Mouse (Mus musculus): ENCODE data around the gene Slc11a1. TPM values are rescaled to one million over a fixed set of nuclear protein-coding genes. Genes with fewer than 3 reads are reported as not detected.

Slc11a1 gene
- total and polyA plus RNA-seq, 2 experiments from 2014 or later = 3.3 to 10.7 TPM

- TF ChIP-seq CTCF (IDR thresholded peaks at IDR 0.05; ENCODE audit: low read depth) = peak; percentile 73
- WGBS = under 1% methylated on average over 26 of the region's 26 CpGs
- no peaks in the 10 kb centered on the region for H3K9me3 ChIP-seq (ENCODE audit: low read length)
- peak overlapping the region; percentile 74 for H3K4me2 ChIP-seq (ENCODE audit: low read depth)
- peak overlapping the region; percentile 69 for H3K9ac ChIP-seq
- H3K36me3 ChIP-seq (ENCODE audit: insufficient read depth) = no peaks in the 10 kb centered on the region
- ATAC-seq = peak; percentile 94
- 0 out of 2 replicates have a peak, but pooled peaks cover 6% of the 10 kb centered on the region for H3K27me3 ChIP-seq (ENCODE audit: insufficient read depth, low read length)
- DNase-seq = peak; percentile 96
- H3K4me1 ChIP-seq (ENCODE audit: insufficient read depth) = no peaks in the 10 kb centered on the region
- H3K27ac ChIP-seq (ENCODE audit: low read depth, low read length) = peak overlapping the region; percentile 91
- H3K4me3 ChIP-seq (ENCODE audit: low read depth, low read length) = peak overlapping the region; percentile 74
These were observed 11.9 kb downstream of the Slc11a1 start for GRCm38 (mm10) chr1:74386714-74387385.

DNA sequence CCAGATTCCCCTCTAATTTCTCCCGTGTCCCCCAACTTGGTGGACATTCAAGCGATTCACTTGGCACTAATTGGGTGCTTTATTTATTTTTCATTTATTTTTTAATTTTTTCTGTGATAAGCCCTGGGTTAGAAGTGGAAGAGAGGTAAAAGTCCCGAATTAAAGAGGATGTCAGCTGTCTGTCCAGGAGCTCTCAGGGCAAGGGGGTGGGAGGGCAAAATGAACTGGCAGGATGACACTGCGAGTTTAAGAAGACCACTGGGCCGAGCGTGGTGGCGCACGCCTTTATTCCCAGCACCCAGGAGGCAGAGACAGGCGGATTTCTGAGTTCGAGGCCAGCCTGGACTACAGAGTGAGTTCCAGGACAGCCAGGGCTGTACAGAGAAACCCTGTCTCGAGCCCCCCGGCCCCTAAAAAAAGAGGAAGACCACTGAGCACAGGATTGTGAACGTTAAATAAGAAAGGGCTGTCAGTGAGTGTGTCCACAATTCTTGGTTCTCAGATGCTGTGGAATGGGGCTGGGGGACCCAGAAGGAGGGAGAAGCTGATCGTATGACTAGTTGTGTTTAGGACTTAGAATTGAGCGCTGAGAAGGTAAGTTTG is 12.5 kb downstream of the Slc11a1 start:
- Histone ChIP-seq H3K36me3 (ENCODE audit: insufficient read depth) (no peaks in the 10 kb centered on the region), H3K4me3 (ENCODE audit: low read depth, low read length) (peak overlapping the region; percentile 74), H3K4me2 (ENCODE audit: low read depth) (peak overlapping the region; percentile 74), H3K9ac (no peak overlapping the region), H3K27ac (ENCODE audit: low read depth, low read length) (peak overlapping the region; percentile 91; the same call in 1 of the 2 replicates), H3K9me3 (ENCODE audit: low read length) (no peaks in the 10 kb centered on the region), H3K4me1 (ENCODE audit: insufficient read depth) (0 out of 2 replicates have a peak, but pooled peaks cover 5% of the 10 kb centered on the region), H3K27me3 (ENCODE audit: insufficient read depth, low read length) (0 out of 2 replicates have a peak, but pooled peaks cover 6% of the 10 kb centered on the region)
- ATAC-seq (no peak), DNase-seq (no peak)
- WGBS = 49% methylated on average over 15 of the region's 15 CpGs
- no peak for TF ChIP-seq CTCF (IDR thresholded peaks at IDR 0.05; ENCODE audit: low read depth)

- H3K27me3 ChIP-seq (ENCODE audit: insufficient read depth, low read length) = 0 out of 2 replicates have a peak, but pooled peaks cover 6% of the 10 kb centered on the region
- 85% methylated on average over 7 of the region's 7 CpGs for WGBS
- no peaks in the 10 kb centered on the region for H3K9me3 ChIP-seq (ENCODE audit: low read length)
- DNase-seq = no peak
- no peak overlapping the region for H3K4me3 ChIP-seq (ENCODE audit: low read depth, low read length)
- H3K4me1 ChIP-seq (ENCODE audit: insufficient read depth) = 0 out of 2 replicates have a peak, but pooled peaks cover 5% of the 10 kb centered on the region
- ATAC-seq = no peak
- H3K4me2 ChIP-seq (ENCODE audit: low read depth) = no peak overlapping the region
- no peak overlapping the region for H3K27ac ChIP-seq (ENCODE audit: low read depth, low read length)
- no peaks in the 10 kb centered on the region for H3K36me3 ChIP-seq (ENCODE audit: insufficient read depth)
- TF ChIP-seq CTCF (IDR thresholded peaks at IDR 0.05; ENCODE audit: low read depth) = no peak
- H3K9ac ChIP-seq = no peak overlapping the region
These were observed 13.5 kb downstream of the Slc11a1 start for GRCm38 (mm10) chr1:74388398-74388920.

DNA sequence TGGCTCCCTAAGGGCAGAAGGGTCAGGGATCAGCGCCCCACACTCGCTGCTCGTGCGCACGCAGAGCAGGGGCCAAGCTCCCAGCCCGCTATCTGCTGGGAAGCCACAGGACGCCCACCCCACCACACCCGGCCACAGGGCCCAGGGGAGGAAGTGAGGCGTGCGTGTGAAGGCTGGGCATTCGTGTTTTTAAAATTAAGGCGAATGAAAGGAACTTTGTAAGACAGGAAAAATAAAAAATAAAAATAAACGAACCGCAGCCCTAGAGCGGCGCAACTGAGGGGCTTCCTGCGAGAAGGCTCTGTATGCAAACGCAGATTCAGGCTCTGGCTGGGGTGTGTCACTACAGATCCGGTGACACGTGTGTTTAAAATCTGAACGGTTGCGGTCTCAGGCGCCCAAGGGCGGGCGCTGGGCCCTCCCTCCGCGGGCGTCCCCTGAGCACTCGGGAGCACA is 14.9 kb downstream of the Slc11a1 start:
- WGBS = 9% methylated on average over 29 of the region's 29 CpGs
- Histone ChIP-seq H3K9me3 (ENCODE audit: low read length) (no peaks in the 10 kb centered on the region), H3K4me3 (ENCODE audit: low read depth, low read length) (no peak overlapping the region), H3K4me2 (ENCODE audit: low read depth) (peak overlapping the region; percentile 88), H3K36me3 (ENCODE audit: insufficient read depth) (no peaks in the 10 kb centered on the region), H3K27me3 (ENCODE audit: insufficient read depth, low read length) (0 out of 2 replicates have a peak, but pooled peaks cover 6% of the 10 kb centered on the region), H3K4me1 (ENCODE audit: insufficient read depth) (0 out of 2 replicates have a peak, but pooled peaks cover 5% of the 10 kb centered on the region), H3K9ac (no peak overlapping the region), H3K27ac (ENCODE audit: low read depth, low read length) (no peak overlapping the region)
- ATAC-seq = no peak
- peak; percentile 11 for DNase-seq
- no peak for TF ChIP-seq CTCF (IDR thresholded peaks at IDR 0.05; ENCODE audit: low read depth)

GRCm38 (mm10) chr1:74390287-74390906 is 15.4 kb downstream of the Slc11a1 start:
- no peak overlapping the region for H3K9ac ChIP-seq
- DNase-seq = peak; percentile 50

DNA sequence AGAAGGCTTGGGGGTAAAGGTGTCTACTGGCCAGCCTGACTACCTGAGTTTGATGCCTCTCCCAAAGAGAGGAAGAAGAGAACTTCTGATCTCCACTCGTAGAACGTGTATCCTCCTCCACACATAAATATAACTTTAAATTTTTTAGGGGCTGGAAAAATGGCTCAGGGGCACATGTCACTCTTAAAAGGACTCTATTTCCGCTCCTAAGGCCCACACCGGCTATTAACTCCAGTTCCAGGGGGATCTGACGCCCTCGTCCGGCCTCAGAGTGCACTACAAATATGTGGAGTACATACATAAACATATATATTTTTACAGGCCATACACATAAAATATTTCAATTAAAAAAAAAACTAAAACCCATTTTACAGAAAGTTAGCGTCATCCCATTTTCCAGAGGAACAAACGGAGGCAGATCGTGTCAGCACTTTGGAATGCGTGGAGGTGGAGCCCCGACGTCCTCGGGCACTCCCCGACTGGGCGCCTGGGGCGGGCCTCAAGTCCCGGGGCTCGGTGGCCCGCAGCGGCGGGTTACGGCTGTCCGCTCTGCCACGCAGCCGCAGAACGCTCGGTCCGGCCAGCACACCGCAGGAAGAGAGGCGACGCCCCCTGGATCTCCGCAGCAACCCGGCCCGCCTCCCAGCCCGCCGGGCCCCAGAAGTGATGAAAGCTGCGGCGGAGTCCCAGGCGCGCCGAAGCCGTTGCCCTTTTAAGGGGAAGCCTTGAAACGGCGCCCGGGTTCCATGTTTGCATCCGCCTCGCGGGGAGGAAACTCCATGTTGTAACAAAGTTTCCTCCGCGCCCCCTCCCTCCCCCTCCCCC is 16.1 kb downstream of the Slc11a1 start, which contains the start of gene Ctdsp1:
Gene Ctdsp1, plus strand, starts transcription at position 586 of the 825 bp plus-strand sequence.
- ATAC-seq = peak; percentile 80

More at GRCm38 (mm10) chr1:74390287-74390906, 15.4 kb downstream of the Slc11a1 start:
- no peak overlapping the region for H3K27ac ChIP-seq (ENCODE audit: low read depth, low read length)
- H3K4me2 ChIP-seq (ENCODE audit: low read depth) = peak overlapping the region; percentile 88
- H3K27me3 ChIP-seq (ENCODE audit: insufficient read depth, low read length) = 0 out of 2 replicates have a peak, but pooled peaks cover 6% of the 10 kb centered on the region
- no peak for ATAC-seq
- H3K9me3 ChIP-seq (ENCODE audit: low read length) = no peaks in the 10 kb centered on the region
- no peaks in the 10 kb centered on the region for H3K36me3 ChIP-seq (ENCODE audit: insufficient read depth)
- H3K4me3 ChIP-seq (ENCODE audit: low read depth, low read length) = no peak overlapping the region
- TF ChIP-seq CTCF (IDR thresholded peaks at IDR 0.05; ENCODE audit: low read depth) = peak; percentile 65
- 6% methylated on average over 21 of the region's 21 CpGs for WGBS
- 0 out of 2 replicates have a peak, but pooled peaks cover 5% of the 10 kb centered on the region for H3K4me1 ChIP-seq (ENCODE audit: insufficient read depth)

More for the DNA sequence above, 16.1 kb downstream of the Slc11a1 start, which contains the start of gene Ctdsp1:
- Histone ChIP-seq H3K4me2 (ENCODE audit: low read depth) (peak within 1 kb of the TSS; percentile 88), H3K4me3 (ENCODE audit: low read depth, low read length) (peak within 1 kb of the TSS; percentile 89), H3K27me3 (ENCODE audit: insufficient read depth, low read length) (0 out of 2 replicates have a peak, but pooled peaks cover 6% of the 10 kb centered on the region), H3K27ac (ENCODE audit: low read depth, low read length) (peak within 1 kb of the TSS; percentile 83), H3K4me1 (ENCODE audit: insufficient read depth) (0 out of 2 replicates have a peak, but pooled peaks cover 5% of the 10 kb centered on the region), H3K36me3 (ENCODE audit: insufficient read depth) (no peaks in the 10 kb centered on the region), H3K9ac (peak within 1 kb of the TSS; percentile 64), H3K9me3 (ENCODE audit: low read length) (no peaks in the 10 kb centered on the region)
- peak; percentile 19; the same call in 1 of the 2 replicates for TF ChIP-seq CTCF (IDR thresholded peaks at IDR 0.05; ENCODE audit: low read depth)
- peak; percentile 97 for DNase-seq
- 2% methylated on average over 51 of the region's 51 CpGs for WGBS

Measured in forebrain, postnatal 0 days (tissue).